8 mouse cellular contexts compared by ENCODE assay signal in the genomic region with DNA sequence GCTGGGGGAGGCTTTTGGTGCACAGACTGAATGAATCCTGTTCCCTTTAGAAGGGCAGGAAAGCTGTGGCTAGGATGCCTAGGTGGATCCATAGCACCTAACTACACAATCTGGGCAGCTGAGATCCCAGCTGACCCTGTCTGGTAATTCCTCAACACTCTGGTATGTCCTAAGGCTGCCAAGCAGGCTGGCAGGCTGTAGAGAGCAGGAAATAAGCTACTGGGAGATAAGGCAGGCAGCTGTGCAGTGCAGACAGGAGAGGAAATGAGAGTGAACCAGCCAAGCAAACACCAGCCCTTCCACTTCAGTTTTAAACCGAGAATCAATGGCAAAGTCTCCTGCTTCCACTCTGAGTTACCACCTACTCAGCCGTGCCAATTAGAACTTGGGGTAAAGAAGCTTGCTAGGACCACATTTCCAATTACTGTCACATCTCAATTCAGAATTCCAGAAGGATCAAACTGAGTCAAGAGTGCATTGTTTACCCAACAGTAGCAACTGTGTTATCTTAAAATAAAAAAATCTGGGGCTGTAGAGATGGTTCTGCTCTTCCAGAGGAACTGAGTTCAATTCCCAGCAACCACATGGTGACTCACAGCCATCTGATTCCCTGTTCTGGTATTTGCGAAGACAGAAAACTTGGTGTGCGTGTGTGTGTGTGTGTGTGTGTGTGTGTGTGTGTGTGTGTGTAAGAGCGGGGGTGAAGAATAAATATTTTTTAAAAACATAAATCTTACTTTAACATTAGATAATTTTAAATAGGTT.
DNase-seq lines count a peak whose midpoint lies in the region; ATAC-seq and TF ChIP-seq lines count a peak whose summit lies in the region.

No protein-coding gene starts in this region.

- peak; percentile 88 for TF ChIP-seq EP300 in lung, postnatal 0 days (IDR thresholded peaks at IDR 0.05)

- H3K27me3 ChIP-seq in embryonic facial prominence, embryonic 13.5 days: no peaks in the 10 kb centered on the region
- no peaks in the 10 kb centered on the region for H3K27me3 ChIP-seq in embryonic facial prominence, embryonic 10.5 days (replicated peaks; ENCODE audit: low read depth, poor library complexity, severe bottlenecking)
- no peaks in the 10 kb centered on the region for H3K27me3 ChIP-seq in heart, embryonic 14.5 days (ENCODE audit: control insufficient read depth, insufficient read depth, low read length)
- H3K27me3 ChIP-seq in lung, postnatal 0 days (replicated peaks; ENCODE audit: insufficient read depth, low read length): no peaks in the 10 kb centered on the region

- peaks cover 10% of the 10 kb centered on the region; the same call in 1 of the 2 replicates for H3K4me1 ChIP-seq in embryonic facial prominence, embryonic 13.5 days
- H3K4me1 ChIP-seq in embryonic facial prominence, embryonic 10.5 days: 0 out of 2 replicates have a peak, but pooled peaks cover 4% of the 10 kb centered on the region
- H3K4me1 ChIP-seq in heart, embryonic 14.5 days (ENCODE audit: control insufficient read depth in 2 of 2, insufficient read depth in 2 of 2, low read length in 2 of 2): peaks cover 2 to 25% of the 10 kb centered on the region in 2 experiments
- peaks cover 3% of the 10 kb centered on the region; the same call in 1 of the 2 replicates for H3K4me1 ChIP-seq in lung, postnatal 0 days (ENCODE audit: insufficient read depth, low read depth, low read length)

- H3K4me2 ChIP-seq in embryonic facial prominence, embryonic 13.5 days: no peak overlapping the region
- peak overlapping the region; percentile 51 for H3K4me2 ChIP-seq in heart, embryonic 14.5 days (ENCODE audit: low read length)
- no peak overlapping the region for H3K4me2 ChIP-seq in lung, postnatal 0 days (replicated peaks; ENCODE audit: low read depth, low read length)

- H3K27ac ChIP-seq in embryonic facial prominence, embryonic 13.5 days: peak overlapping the region; percentile 28; the same call in 1 of the 2 replicates
- no peak overlapping the region for H3K27ac ChIP-seq in embryonic facial prominence, embryonic 10.5 days (replicated peaks)
- H3K27ac ChIP-seq in heart, embryonic 14.5 days (replicated peaks in 1 of 2; ENCODE audit: control insufficient read depth in 1 of 2, insufficient read depth in 1 of 2, low read depth in 2 of 2, low read length in 2 of 2): peak overlapping the region; percentile 78 to 85
- H3K27ac ChIP-seq in lung, postnatal 0 days (ENCODE audit: low read length): peak overlapping the region; percentile 57

- 77% methylated on average over 5 of the region's 5 CpGs for WGBS in embryonic facial prominence, embryonic 13.5 days
- WGBS in embryonic facial prominence, embryonic 10.5 days: 72% methylated on average over 5 of the region's 5 CpGs
- WGBS in heart, embryonic 14.5 days: 47% methylated on average over 5 of the region's 5 CpGs
- 31% methylated on average over 5 of the region's 5 CpGs for WGBS in lung, postnatal 0 days

- no peak for TF ChIP-seq CTCF in lung, postnatal 0 days (IDR thresholded peaks at IDR 0.05)

- H3K9ac ChIP-seq in embryonic facial prominence, embryonic 13.5 days: 0 out of 2 replicates have a peak overlapping the region, but pooled peaks have one; percentile 27
- H3K9ac ChIP-seq in heart, embryonic 14.5 days (ENCODE audit: low read length): 0 out of 2 replicates have a peak overlapping the region, but pooled peaks have one; percentile 27
- no peak overlapping the region for H3K9ac ChIP-seq in lung, postnatal 0 days (replicated peaks; ENCODE audit: low read depth)

- 0 out of 2 replicates have a peak, but pooled peaks cover 7% of the 10 kb centered on the region for H3K9me3 ChIP-seq in embryonic facial prominence, embryonic 13.5 days
- peaks cover 4% of the 10 kb centered on the region; the same call in 1 of the 2 replicates for H3K9me3 ChIP-seq in embryonic facial prominence, embryonic 10.5 days
- H3K9me3 ChIP-seq in heart, embryonic 14.5 days (ENCODE audit: control insufficient read depth, low read length): no peaks in the 10 kb centered on the region
- no peaks in the 10 kb centered on the region for H3K9me3 ChIP-seq in lung, postnatal 0 days (ENCODE audit: low read length)

- ATAC-seq in embryonic facial prominence, embryonic 13.5 days (ENCODE audit: insufficient number of reproducible peaks, insufficient read depth, low FRiP score, low TSS enrichment, low read depth): no peak
- ATAC-seq in heart, embryonic 14.5 days (ENCODE audit: insufficient number of reproducible peaks, insufficient read depth, low FRiP score, low read depth): peak; percentile 97
- peak; percentile 99 for ATAC-seq in lung, postnatal 0 days

- H3K36me3 ChIP-seq in embryonic facial prominence, embryonic 13.5 days: peaks cover 30% of the 10 kb centered on the region
- H3K36me3 ChIP-seq in embryonic facial prominence, embryonic 10.5 days (replicated peaks): peaks cover 33% of the 10 kb centered on the region
- H3K36me3 ChIP-seq in heart, embryonic 14.5 days (ENCODE audit: control insufficient read depth, insufficient read depth, low read length): peaks cover 14% of the 10 kb centered on the region
- H3K36me3 ChIP-seq in lung, postnatal 0 days (ENCODE audit: insufficient read depth, low read length): no peaks in the 10 kb centered on the region

- H3K4me3 ChIP-seq in embryonic facial prominence, embryonic 13.5 days: no peak overlapping the region
- H3K4me3 ChIP-seq in embryonic facial prominence, embryonic 10.5 days: no peak overlapping the region
- no peak overlapping the region for H3K4me3 ChIP-seq in heart, embryonic 14.5 days (ENCODE audit: control insufficient read depth in 1 of 2, insufficient read depth in 1 of 2, low read depth in 1 of 2, low read length in 2 of 2)
- no peak overlapping the region for H3K4me3 ChIP-seq in lung, postnatal 0 days (ENCODE audit: low read depth, low read length)

- no peak for DNase-seq in embryonic facial prominence, embryonic 10.5 days (ENCODE audit: low spot score)
- peak; percentile 96 for DNase-seq in 3T3-L1 (ENCODE audit: low read depth, low spot score)
- peak; percentile 73 for DNase-seq in brain, adult 2 months (ENCODE audit: low read depth, low spot score)
- peak; percentile 50 for DNase-seq in kidney, postnatal 10 days
- peak; percentile 88 for DNase-seq in lung, postnatal 0 days (ENCODE audit: low spot score)
- peak; percentile 30 for DNase-seq in urinary bladder, adult 2 months (ENCODE audit: low spot score)
